Mouse (Mus musculus) limb, embryonic 13.5 days (tissue): ENCODE results near the gene Btbd35f26. TPM values are rescaled to one million over a fixed set of nuclear protein-coding genes. Genes with fewer than 3 reads are reported as not detected.
"Not testable (repeated sequence)": the region's sequence is repeated elsewhere in the genome, so short reads cannot be mapped to it uniquely, and the experiment has no call there.

ENCODE experiments used
- ATAC-seq: fragments of 200-750 bp; cut with Nextera tagmentation; 2 replicates; pipeline ENCODE4 v1.8.0; 2017; ENCODE audit warnings: low read depth, moderate number of reproducible peaks, moderate TSS enrichment; ENCODE audit not compliant: low FRiP score
- H3K27ac ChIP-seq: fragments of 300-500 bp; sonication (generic); 2 replicates; pipeline ENCODE4 v1.5.1; 2015; ENCODE audit warnings: inconsistent platforms, mild to moderate bottlenecking, moderate library complexity
- H3K27me3 ChIP-seq: fragments of 300-500 bp; sonication (generic); 2 replicates; pipeline ENCODE4 v1.6.1; 2015; ENCODE audit warnings: mild to moderate bottlenecking, inconsistent platforms
- H3K36me3 ChIP-seq: fragments of 300-500 bp; sonication (generic); 2 replicates; pipeline ENCODE4 v1.6.1; 2015; ENCODE audit warnings: inconsistent platforms, mild to moderate bottlenecking, moderate library complexity
- H3K4me1 ChIP-seq: fragments of 300-500 bp; sonication (generic); 2 replicates; pipeline ENCODE4 v1.6.1; 2015; ENCODE audit warnings: inconsistent platforms
- H3K4me2 ChIP-seq: fragments of 300-500 bp; sonication (generic); replicated peaks from 2 replicates; pipeline ENCODE4 v1.6.1; 2015; ENCODE audit warnings: inconsistent platforms, mild to moderate bottlenecking, moderate library complexity
- H3K4me3 ChIP-seq: fragments of 300-500 bp; sonication (generic); 2 replicates; pipeline ENCODE4 v1.5.1; 2015; ENCODE audit warnings: moderate library complexity, mild to moderate bottlenecking, inconsistent platforms
- H3K9ac ChIP-seq: fragments of 300-500 bp; sonication (generic); 2 replicates; pipeline ENCODE4 v1.6.1; 2015; ENCODE audit warnings: mild to moderate bottlenecking, inconsistent platforms
- H3K9me3 ChIP-seq: fragments of 300-500 bp; sonication (generic); 2 replicates; pipeline ENCODE4 v1.6.1; 2016; ENCODE audit warnings: inconsistent platforms
- WGBS: fragments of 180-500 bp; shearing (Covaris S2); methylation state at CpG from one replicate; pipeline ENCODE4 v1.1.7; 2015; 5-methylcytosine and 5-hydroxymethylcytosine counted together
- polyA plus RNA-seq: library from polyadenylated mRNA; unstranded; fragments of >200 nt; fragmentation: Nextera tagmentation; extraction: Ambion mirVana; gene quantifications from 2 replicates; pipeline ENCODE4 v1.2.1, GENCODE M21; 2015

Gene Btbd35f26
- polyA plus RNA-seq, result not detected in 2 replicates

- not testable (repeated sequence) for H3K9ac ChIP-seq
Measured at GRCm38 (mm10) chrX:31336154-31336553, at the start of gene Btbd35f26. Btbd35f26 (plus strand) TSS chrX:31336454.

GRCm38 (mm10) chrX:31341924-31342323, 5.7 kb downstream of the Btbd35f26 start:
- not testable (repeated sequence) for H3K27ac ChIP-seq, H3K36me3 ChIP-seq, ATAC-seq, H3K4me1 ChIP-seq, H3K9me3 ChIP-seq, H3K27me3 ChIP-seq, H3K4me2 ChIP-seq, H3K4me3 ChIP-seq, H3K9ac ChIP-seq
- WGBS, result 76% methylated on average over 2 of the region's 4 CpGs

More at GRCm38 (mm10) chrX:31336154-31336553, at the start of gene Btbd35f26:
- H3K4me3 ChIP-seq, H3K4me1 ChIP-seq, H3K27ac ChIP-seq, H3K27me3 ChIP-seq, H3K9me3 ChIP-seq, H3K4me2 ChIP-seq, ATAC-seq, H3K36me3 ChIP-seq: not testable (repeated sequence)
- no CpG with 5 or more reads among the region's 4 CpGs for WGBS

DNA sequence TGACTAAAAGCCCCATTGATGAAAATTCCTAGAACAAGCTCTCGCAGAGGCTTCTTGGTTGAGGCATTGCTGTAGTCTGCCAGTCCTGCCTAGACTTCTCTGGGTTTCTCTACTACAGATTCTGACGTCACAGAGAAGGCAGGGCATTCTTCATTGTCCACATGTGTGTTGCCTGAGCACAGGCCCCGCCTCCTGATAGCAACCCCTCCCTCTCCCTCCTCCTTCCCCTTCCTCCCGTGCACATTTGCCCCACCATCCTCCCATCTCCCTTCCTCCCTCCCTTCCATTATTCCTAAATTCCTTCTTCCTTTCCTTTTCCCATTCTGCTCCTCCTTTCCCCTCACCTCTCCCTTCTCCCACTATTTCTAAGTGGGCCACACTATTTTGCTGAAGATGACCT, 47.6 kb downstream of the Btbd35f26 start, which contains the start of gene Btbd35f19:
Gene Btbd35f19 (minus strand): TSS at position 101 of the 400 bp plus-strand sequence.
- not testable (repeated sequence) for H3K36me3 ChIP-seq, H3K4me1 ChIP-seq, H3K27ac ChIP-seq, ATAC-seq, H3K4me2 ChIP-seq, H3K9ac ChIP-seq, H3K27me3 ChIP-seq, H3K4me3 ChIP-seq, H3K9me3 ChIP-seq
- no CpG with 5 or more reads among the region's 4 CpGs for WGBS

Other genes starting within 250 kb of the Btbd35f26 start
- not detected in 2 replicates for gene Btbd35f29, start 218.8 kb upstream of the Btbd35f26 start, polyA plus RNA-seq
- not detected in 2 replicates for gene Spin2f, start 82.6 kb upstream of the Btbd35f26 start, polyA plus RNA-seq
- gene Btbd35f19, start 47.5 kb downstream of the Btbd35f26 start, polyA plus RNA-seq, result not detected in 2 replicates
- not detected in 2 replicates for gene Gm21883, start 237.8 kb downstream of the Btbd35f26 start, polyA plus RNA-seq